Mouse (Mus musculus): Measurements from ENCODE around the gene Sgms1.

- no peak for TF ChIP-seq POLR2A (IDR thresholded peaks at IDR 0.05; ENCODE audit: insufficient read length, low read depth)
- no peak for TF ChIP-seq MYOD1 (IDR thresholded peaks at IDR 0.05; ENCODE audit: control insufficient read depth in 1 of 3, insufficient read length in 2 of 3, low read depth in 2 of 3)
- TF ChIP-seq USF1 (IDR thresholded peaks at IDR 0.05; ENCODE audit: low read depth), result no peak
- TF ChIP-seq E2F4 (IDR thresholded peaks at IDR 0.05; ENCODE audit: insufficient read depth), result no peak
- no peak for TF ChIP-seq MAX (IDR thresholded peaks at IDR 0.05; ENCODE audit: low read depth)
- no peak for TF ChIP-seq POLR2AphosphoS2 (IDR thresholded peaks at IDR 0.05; ENCODE audit: insufficient read length, low read depth)
- TF ChIP-seq TCF12 (IDR thresholded peaks at IDR 0.05; ENCODE audit: insufficient read depth, poor library complexity, severe bottlenecking), result no peak
- no peak for TF ChIP-seq MYOG (IDR thresholded peaks at IDR 0.05; ENCODE audit: control insufficient read depth in 1 of 3, insufficient read depth in 1 of 3, insufficient read length in 2 of 3, low read depth in 2 of 3)
- no peak for TF ChIP-seq SRF (IDR thresholded peaks at IDR 0.05; ENCODE audit: control insufficient read depth, insufficient read length, low read depth)
- TF ChIP-seq CEBPB (IDR thresholded peaks at IDR 0.05; ENCODE audit: insufficient read depth, poor library complexity, severe bottlenecking), result no peak
Measured at GRCm38 (mm10) chr19:32325100-32325768, 64.3 kb downstream of the Sgms1 start.

Measured in myocyte (in vitro differentiated cells).